Mouse (Mus musculus) stomach, embryonic 14.5 days (tissue): ENCODE results near the gene Rnf151. TPM values are rescaled to one million over a fixed set of nuclear protein-coding genes. Genes with fewer than 3 reads are reported as not detected.

ENCODE experiments used
- ATAC-seq: fragments of 200-750 bp; cut with Nextera tagmentation; 2 replicates; pipeline ENCODE4 v1.8.0; 2017; ENCODE audit warnings: low read depth, moderate TSS enrichment; ENCODE audit not compliant: insufficient number of reproducible peaks, insufficient read depth, low FRiP score
- H3K27ac ChIP-seq: fragments of 300-500 bp; sonication (generic); 2 replicates; pipeline ENCODE4 v1.5.1; 2014; ENCODE audit warnings: mild to moderate bottlenecking, low read length, moderate library complexity, mixed read lengths
- H3K27me3 ChIP-seq: fragments of 300-500 bp; sonication (generic); 2 replicates; pipeline ENCODE4 v1.6.1; 2014; ENCODE audit warnings: low read length, control low read depth, mixed read lengths; ENCODE audit not compliant: control insufficient read depth, insufficient read depth
- H3K36me3 ChIP-seq: fragments of 300-500 bp; sonication (generic); 2 replicates; pipeline ENCODE4 v1.6.1; 2014; ENCODE audit warnings: mild to moderate bottlenecking, control low read depth, low read length, moderate library complexity, mixed read lengths; ENCODE audit not compliant: control insufficient read depth, insufficient read depth
- H3K4me1 ChIP-seq: fragments of 300-500 bp; sonication (generic); 2 replicates; pipeline ENCODE4 v1.6.1; 2014; ENCODE audit warnings: low read length, control low read depth, mixed read lengths; ENCODE audit not compliant: control insufficient read depth, insufficient read depth
- H3K4me2 ChIP-seq: fragments of 300-500 bp; sonication (generic); replicated peaks from 2 replicates; pipeline ENCODE4 v1.6.1; 2014; ENCODE audit warnings: low read depth, low read length, control low read depth
- H3K4me3 ChIP-seq: fragments of 300-500 bp; sonication (generic); 2 replicates; pipeline ENCODE4 v1.5.1; 2014; ENCODE audit warnings: low read depth, low read length, control low read depth
- H3K9ac ChIP-seq: fragments of 300-500 bp; sonication (generic); replicated peaks from 2 replicates; pipeline ENCODE4 v1.6.1; 2014; ENCODE audit warnings: low read depth, mild to moderate bottlenecking, control low read depth, low read length, moderate library complexity, mixed read lengths
- H3K9me3 ChIP-seq: fragments of 300-500 bp; sonication (generic); 2 replicates; pipeline ENCODE4 v1.6.1; 2016; ENCODE audit warnings: low read depth, low read length, control low read depth; ENCODE audit not compliant: control insufficient read depth
- WGBS: fragments of 180-500 bp; shearing (Covaris S2); extraction: QIAGEN DNeasy Blood & Tissue Kit; methylation state at CpG from one replicate; pipeline ENCODE4 v1.1.7; 2014; 5-methylcytosine and 5-hydroxymethylcytosine counted together
- polyA plus RNA-seq: library from polyadenylated mRNA; unstranded; fragments of >200 nt; fragmentation: Nextera tagmentation; extraction: Ambion mirVana; gene quantifications from 2 replicates; pipeline ENCODE4 v1.2.1, GENCODE M21; 2014

Gene Rnf151
- polyA plus RNA-seq, 1 experiment from 2014 or later: not detected

DNA sequence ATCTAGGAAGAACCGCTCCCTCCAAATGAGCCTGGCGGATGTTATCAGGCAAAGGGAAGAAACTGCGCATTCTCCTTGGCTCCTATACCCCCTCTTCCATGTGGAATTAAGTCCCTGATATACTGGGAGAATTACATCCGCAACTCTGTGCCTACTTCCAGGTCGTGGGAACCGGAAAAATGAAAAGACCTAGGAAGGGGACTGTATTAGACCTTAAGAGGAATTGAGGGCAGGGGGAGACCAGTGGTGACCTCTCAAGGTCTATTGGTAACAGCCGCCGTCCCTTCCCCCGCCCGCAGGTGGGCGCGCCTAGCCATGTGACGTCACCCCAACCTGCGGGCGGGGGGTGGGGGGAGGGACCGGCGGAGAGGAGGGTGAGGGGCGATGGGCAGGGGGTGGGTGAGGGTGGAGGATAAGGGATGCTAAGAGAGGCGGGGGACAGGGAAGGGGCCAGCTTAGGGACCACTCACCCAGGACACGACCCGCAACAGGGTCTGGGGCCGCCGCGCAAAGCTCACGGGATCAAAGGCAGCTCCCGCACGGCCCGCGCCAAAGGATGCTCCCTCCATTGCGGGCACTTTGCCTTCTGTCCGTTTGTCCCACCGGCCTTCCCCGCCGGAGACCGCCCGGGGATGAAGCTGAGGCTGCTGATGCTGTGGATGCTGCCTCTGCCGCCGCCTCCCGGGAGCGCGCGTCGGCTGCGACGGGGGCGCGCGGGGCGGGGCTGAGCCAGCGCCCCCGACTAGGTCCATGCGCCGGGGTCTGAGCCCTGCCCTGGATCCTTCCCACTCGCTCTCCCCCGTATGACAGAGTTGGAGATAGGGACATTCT lies 28.4 kb downstream of the Rnf151 start, which contains the start of gene Syngr3:
Syngr3 (minus strand) TSS at position 705 of the 831 bp plus-strand sequence.
- Histone ChIP-seq H3K9ac (0 out of 2 replicates have a peak within 1 kb of the TSS, but pooled peaks have one; percentile 25), H3K4me1 (peaks cover 15% of the 10 kb centered on the region; the same call in 1 of the 2 replicates), H3K9me3 (no peaks in the 10 kb centered on the region), H3K4me2 (peak within 1 kb of the TSS; percentile 85), H3K27ac (no peak within 1 kb of the TSS), H3K4me3 (peak within 1 kb of the TSS; percentile 44), H3K27me3 (peaks cover 32% of the 10 kb centered on the region), H3K36me3 (peaks cover 9% of the 10 kb centered on the region)
- ATAC-seq: no peak
- WGBS: under 1% methylated on average over 51 of the region's 55 CpGs

DNA sequence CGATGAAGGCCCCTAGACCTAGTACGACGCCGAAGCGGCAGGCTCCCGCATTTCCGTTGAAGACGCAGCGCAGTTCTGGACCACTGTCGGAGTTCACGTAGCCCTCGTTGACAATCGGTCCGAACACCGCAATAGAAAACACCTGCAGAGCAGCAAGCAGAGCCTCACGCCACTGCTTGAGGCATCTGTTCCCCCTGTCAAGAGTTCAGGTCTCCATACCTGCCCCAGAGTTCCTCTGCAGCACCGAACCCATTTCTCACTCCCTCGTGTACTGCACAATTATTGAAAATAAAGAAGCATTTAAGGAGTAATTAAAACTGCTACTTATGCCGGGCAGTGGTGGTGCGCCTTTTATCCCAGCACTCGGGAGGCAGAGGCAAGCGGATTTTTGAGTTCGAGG lies 30.3 kb downstream of the Rnf151 start:
- Histone ChIP-seq H3K4me1 (peaks cover 15% of the 10 kb centered on the region; the same call in 1 of the 2 replicates), H3K27ac (no peak overlapping the region), H3K36me3 (peaks cover 3% of the 10 kb centered on the region; the same call in 1 of the 2 replicates), H3K9ac (no peak overlapping the region), H3K9me3 (no peaks in the 10 kb centered on the region), H3K4me3 (peak overlapping the region; percentile 31), H3K4me2 (peak overlapping the region; percentile 51), H3K27me3 (peaks cover 32% of the 10 kb centered on the region)
- 21% methylated on average over 23 of the region's 23 CpGs for WGBS
- no peak for ATAC-seq

DNA sequence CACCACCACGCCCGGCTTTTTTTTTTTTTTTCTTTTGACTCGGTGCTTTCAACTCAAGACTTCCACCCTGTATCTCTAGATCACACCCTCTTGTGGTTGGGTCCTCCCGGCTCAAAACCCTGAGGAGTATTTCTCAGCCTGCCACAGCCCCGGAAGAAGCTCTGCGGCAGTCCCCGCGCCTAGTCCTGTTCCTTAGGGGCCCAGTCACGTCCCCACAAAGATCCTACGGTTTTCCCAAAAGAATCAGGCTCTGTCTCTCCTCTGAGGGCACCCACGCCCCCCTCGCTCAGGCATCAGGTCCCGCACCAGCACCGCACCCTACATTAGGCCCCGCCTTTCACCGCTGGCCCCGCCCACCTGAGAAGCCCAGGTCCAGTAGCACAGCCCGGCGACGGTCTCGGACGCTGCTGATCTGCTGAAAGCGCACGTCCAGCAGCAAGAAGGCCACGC lies 30.7 kb downstream of the Rnf151 start:
- 2% methylated on average over 25 of the region's 25 CpGs for WGBS
- H3K27ac ChIP-seq: no peak overlapping the region
- H3K4me3 ChIP-seq: peak overlapping the region; percentile 31
- peaks cover under 1% of the 10 kb centered on the region; the same call in 1 of the 2 replicates for H3K36me3 ChIP-seq
- H3K9ac ChIP-seq: no peak overlapping the region
- H3K27me3 ChIP-seq: peaks cover 32% of the 10 kb centered on the region
- peaks cover 15% of the 10 kb centered on the region; the same call in 1 of the 2 replicates for H3K4me1 ChIP-seq
- H3K9me3 ChIP-seq: no peaks in the 10 kb centered on the region
- H3K4me2 ChIP-seq: peak overlapping the region; percentile 51
- ATAC-seq: 0 out of 2 replicates have a peak, but pooled peaks have one; percentile 54

DNA sequence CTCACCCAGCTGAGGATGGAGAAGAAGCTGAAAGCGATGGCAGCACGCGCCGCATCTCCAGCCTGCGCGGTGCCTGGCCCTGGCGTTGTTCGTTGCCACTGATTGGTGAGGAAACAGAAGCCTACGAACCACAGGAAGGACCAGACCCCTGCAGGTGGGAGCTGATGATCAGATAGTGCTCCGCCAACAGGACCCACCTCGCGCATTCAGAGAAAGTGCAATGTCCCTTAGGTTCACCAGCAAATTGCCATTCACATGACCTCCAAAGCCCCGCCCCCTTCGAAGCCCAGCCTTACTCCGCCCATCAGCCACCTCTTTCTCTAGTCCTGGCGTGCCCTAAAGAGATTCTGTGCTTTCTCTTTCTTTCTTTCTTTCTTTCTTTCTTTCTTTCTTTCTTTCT lies 31.3 kb downstream of the Rnf151 start:
- peaks cover 7% of the 10 kb centered on the region for H3K36me3 ChIP-seq
- no peak overlapping the region for H3K9ac ChIP-seq
- peaks cover 15% of the 10 kb centered on the region; the same call in 1 of the 2 replicates for H3K4me1 ChIP-seq
- H3K9me3 ChIP-seq: no peaks in the 10 kb centered on the region
- no peak for ATAC-seq
- no peak overlapping the region for H3K4me3 ChIP-seq
- H3K4me2 ChIP-seq: no peak overlapping the region
- peaks cover 32% of the 10 kb centered on the region for H3K27me3 ChIP-seq
- 32% methylated on average over 16 of the region's 16 CpGs for WGBS
- no peak overlapping the region for H3K27ac ChIP-seq

DNA sequence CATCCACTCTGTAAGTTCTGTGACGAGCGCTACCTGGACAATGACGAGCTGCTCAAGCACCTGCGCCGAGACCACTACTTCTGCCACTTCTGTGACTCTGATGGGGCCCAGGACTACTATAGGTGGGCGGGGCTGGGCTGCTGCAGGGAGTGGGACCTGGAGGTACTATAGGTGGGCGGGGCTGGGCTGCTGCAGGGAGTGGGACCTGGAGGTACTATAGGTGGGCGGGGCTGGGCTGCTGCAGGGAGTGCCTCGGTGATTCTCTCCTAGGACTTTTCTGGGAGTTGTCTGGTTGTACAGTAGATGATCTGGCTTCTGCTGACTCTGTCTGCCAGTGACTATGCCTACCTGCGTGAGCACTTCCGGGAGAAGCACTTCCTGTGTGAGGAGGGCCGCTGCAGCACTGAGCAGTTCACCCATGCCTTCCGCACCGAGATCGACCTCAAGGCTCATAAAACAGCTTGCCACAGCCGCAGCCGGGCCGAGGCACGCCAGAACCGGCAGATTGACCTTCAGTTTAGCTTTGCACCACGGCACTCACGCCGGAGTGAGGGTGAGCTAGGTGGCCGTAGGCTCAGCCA lies 40.3 kb downstream of the Rnf151 start:
- no peaks in the 10 kb centered on the region for H3K27me3 ChIP-seq
- H3K9ac ChIP-seq: no peak overlapping the region
- no peak overlapping the region for H3K4me2 ChIP-seq
- no peaks in the 10 kb centered on the region for H3K9me3 ChIP-seq
- no peak overlapping the region for H3K27ac ChIP-seq
- 83% methylated on average over 24 of the region's 24 CpGs for WGBS
- H3K4me1 ChIP-seq: no peaks in the 10 kb centered on the region
- ATAC-seq: peak; percentile 84
- no peak overlapping the region for H3K4me3 ChIP-seq
- peaks cover 48% of the 10 kb centered on the region for H3K36me3 ChIP-seq

DNA sequence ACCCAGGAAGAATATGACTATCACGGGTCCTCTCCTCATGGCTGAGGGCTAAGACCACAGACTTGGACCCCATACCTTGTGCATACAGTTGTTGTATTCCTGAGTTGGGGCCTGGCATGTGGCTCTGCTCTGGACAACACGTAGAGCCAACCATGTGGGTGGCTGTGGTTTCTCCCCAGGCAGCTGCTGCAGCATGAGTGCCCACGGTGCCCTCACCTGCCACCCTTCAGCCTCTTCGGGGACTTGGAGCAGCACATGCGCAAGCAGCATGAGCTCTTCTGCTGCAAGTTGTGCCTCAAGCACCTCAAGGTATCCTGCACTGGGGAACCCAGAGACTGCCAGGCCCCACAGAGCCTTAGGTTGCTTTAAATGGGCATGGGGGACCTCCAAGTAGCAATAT lies 41.0 kb downstream of the Rnf151 start:
- 93% methylated on average over 5 of the region's 5 CpGs for WGBS

DNA sequence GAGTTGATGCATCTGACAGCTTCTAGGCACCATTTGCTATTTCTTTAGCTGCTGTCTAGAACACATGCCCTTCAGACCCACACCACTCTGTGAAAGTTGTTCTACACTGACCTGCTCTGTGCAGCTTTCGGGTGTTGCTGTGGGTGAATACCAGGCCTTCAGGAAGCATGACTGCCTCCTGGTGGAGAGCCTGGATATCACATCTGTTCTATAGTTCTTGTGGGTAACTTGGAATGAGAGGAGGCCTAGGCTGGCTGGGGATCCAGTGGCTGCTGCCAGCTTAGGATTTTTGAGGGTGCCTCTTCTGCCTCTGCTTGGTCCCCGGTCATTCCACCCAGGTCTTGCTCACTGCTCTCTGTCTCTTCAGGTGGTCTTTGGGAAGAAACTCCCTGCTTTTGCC lies 41.7 kb downstream of the Rnf151 start:
- H3K4me3 ChIP-seq: no peak overlapping the region
- no peak overlapping the region for H3K27ac ChIP-seq
- no peak overlapping the region for H3K4me2 ChIP-seq
- peaks cover 38% of the 10 kb centered on the region for H3K36me3 ChIP-seq
- no peak for ATAC-seq
- H3K4me1 ChIP-seq: peaks cover 14% of the 10 kb centered on the region
- H3K9me3 ChIP-seq: no peaks in the 10 kb centered on the region
- H3K27me3 ChIP-seq: no peaks in the 10 kb centered on the region
- 65% methylated on average over 2 of the region's 2 CpGs for WGBS
- no peak overlapping the region for H3K9ac ChIP-seq

More for the DNA sequence above, 41.0 kb downstream of the Rnf151 start:
- Histone ChIP-seq H3K27ac (no peak overlapping the region), H3K27me3 (no peaks in the 10 kb centered on the region), H3K4me3 (no peak overlapping the region), H3K4me2 (no peak overlapping the region), H3K9ac (no peak overlapping the region), H3K4me1 (peaks cover 7% of the 10 kb centered on the region), H3K36me3 (peaks cover 45% of the 10 kb centered on the region), H3K9me3 (no peaks in the 10 kb centered on the region)
- ATAC-seq: no peak

DNA sequence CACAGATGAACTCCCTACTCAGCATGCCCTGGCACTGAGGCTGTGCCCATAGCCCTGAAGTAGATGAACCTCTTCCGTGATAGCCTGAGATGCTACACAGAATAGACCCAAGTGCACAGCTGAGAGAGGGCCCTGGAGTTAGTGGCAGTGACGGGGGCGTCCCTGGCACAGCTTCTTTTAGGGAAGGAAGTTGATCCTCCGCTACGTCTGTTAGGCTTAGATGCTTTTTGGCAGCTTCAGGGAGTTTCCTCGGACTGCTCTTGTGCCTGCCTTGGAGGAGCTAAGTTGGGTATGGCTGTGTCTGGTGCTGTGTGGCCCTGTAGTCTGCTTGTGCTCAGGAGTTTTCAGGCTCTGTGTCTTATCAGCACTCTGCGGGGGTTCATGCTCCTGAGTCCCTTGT lies 43.6 kb downstream of the Rnf151 start:
- Histone ChIP-seq H3K9me3 (no peaks in the 10 kb centered on the region), H3K4me2 (no peak overlapping the region), H3K27me3 (no peaks in the 10 kb centered on the region), H3K4me3 (no peak overlapping the region), H3K27ac (no peak overlapping the region), H3K4me1 (peaks cover 23% of the 10 kb centered on the region), H3K36me3 (peaks cover 20% of the 10 kb centered on the region), H3K9ac (no peak overlapping the region)
- WGBS: 80% methylated on average over 7 of the region's 7 CpGs
- ATAC-seq: no peak
